ENCODE assay signal across 25 mouse cellular contexts in genomic region chr10:116754940-116755339, GRCm38 (mm10).
"Had no signal": no experiment of that assay in that cellular context is flagged by ENCODE, and none has a peak within 500 bp of the region (broad histone marks: within the 10 kb centered on the region; RNA-seq: fewer than 3 reads in every experiment).

No protein-coding gene starts in this region.

- H3K27me3 ChIP-seq: heart, embryonic 12.5 days; hindbrain, embryonic 12.5 days; hindbrain, embryonic 15.5 days; intestine, embryonic 15.5 days; limb, embryonic 13.5 days; limb, embryonic 15.5 days; liver, embryonic 12.5 days had no signal

- H3K4me3 ChIP-seq: gastrocnemius, adult 2 months; heart, embryonic 10.5 days; heart, embryonic 12.5 days; hindbrain, embryonic 10.5 days; hindbrain, embryonic 12.5 days; hindbrain, embryonic 15.5 days; intestine, embryonic 15.5 days; limb, embryonic 13.5 days; limb, embryonic 15.5 days; liver, embryonic 12.5 days had no signal

- H3K4me1 ChIP-seq: hindbrain, embryonic 10.5 days; intestine, embryonic 15.5 days; liver, embryonic 12.5 days had no signal

- H3K9ac ChIP-seq: heart, embryonic 12.5 days; hindbrain, embryonic 12.5 days; hindbrain, embryonic 15.5 days; intestine, embryonic 15.5 days; limb, embryonic 13.5 days; limb, embryonic 15.5 days; liver, embryonic 12.5 days; liver, embryonic 14.5 days had no signal

- ATAC-seq: hindbrain, postnatal 0 days; intestine, embryonic 15.5 days; intestine, postnatal 0 days; liver, embryonic 12.5 days had no signal

- H3K9me3 ChIP-seq: heart, embryonic 10.5 days; heart, embryonic 12.5 days; hindbrain, embryonic 10.5 days; hindbrain, embryonic 12.5 days; hindbrain, embryonic 15.5 days; intestine, embryonic 15.5 days; limb, embryonic 13.5 days; limb, embryonic 15.5 days; liver, embryonic 12.5 days had no signal

- H3K27ac ChIP-seq: gastrocnemius, adult 2 months; heart, embryonic 10.5 days; hindbrain, embryonic 10.5 days; hindbrain, embryonic 12.5 days; hindbrain, embryonic 15.5 days; hindbrain, postnatal 0 days; intestine, embryonic 15.5 days; limb, embryonic 13.5 days; limb, embryonic 15.5 days; liver, embryonic 12.5 days; liver, embryonic 14.5 days had no signal

- DNase-seq: gastrocnemius, adult 2 months; gastrocnemius, postnatal 10 days; gastrocnemius, postnatal 25 days; heart, adult 18-20 months; heart, postnatal 10 days; heart, postnatal 4 days; kidney, adult 18-20 months; kidney, adult 8-10 months; kidney, postnatal 10 days; kidney, postnatal 36 days; layer of hippocampus, adult 9-11 months; layer of hippocampus, postnatal 36 days; left cerebral cortex, postnatal 4 days had no signal

- H3K36me3 ChIP-seq: heart, embryonic 10.5 days; heart, embryonic 12.5 days; hindbrain, embryonic 10.5 days; hindbrain, embryonic 12.5 days; hindbrain, embryonic 15.5 days; intestine, embryonic 15.5 days; limb, embryonic 13.5 days; limb, embryonic 15.5 days; liver, embryonic 12.5 days had no signal
